Mouse (Mus musculus): ENCODE data around the gene Ccdc110. TPM values are rescaled to one million over a fixed set of nuclear protein-coding genes. Genes with fewer than 3 reads are reported as not detected.

The Ccdc110 gene
- polyA plus RNA-seq, 1 experiment from 2014 or later: 0.12 TPM

- WGBS: 71% methylated on average over 2 of the region's 2 CpGs
- ATAC-seq (replicated peaks): no peak
- H3K36me3 ChIP-seq (replicated peaks): peaks cover 9% of the 10 kb centered on the region
- no peaks in the 10 kb centered on the region for H3K4me1 ChIP-seq
- no peak overlapping the region for H3K4me2 ChIP-seq
- no peak overlapping the region for H3K9ac ChIP-seq
- H3K9me3 ChIP-seq: no peaks in the 10 kb centered on the region
- H3K27ac ChIP-seq: no peak overlapping the region
- no peak overlapping the region for H3K4me3 ChIP-seq
- no peaks in the 10 kb centered on the region for H3K27me3 ChIP-seq (replicated peaks)
Measured at GRCm38 (mm10) chr8:45988189-45988588, 53.8 kb downstream of the Ccdc110 start.

GRCm38 (mm10) chr8:45990631-45991310, 56.4 kb downstream of the Ccdc110 start:
- Histone ChIP-seq H3K9ac (no peak overlapping the region), H3K27ac (no peak overlapping the region), H3K27me3 (replicated peaks) (no peaks in the 10 kb centered on the region), H3K4me3 (no peak overlapping the region), H3K4me2 (no peak overlapping the region), H3K9me3 (no peaks in the 10 kb centered on the region), H3K36me3 (replicated peaks) (peaks cover 16% of the 10 kb centered on the region), H3K4me1 (no peaks in the 10 kb centered on the region)
- WGBS: 95% methylated on average over 4 of the region's 4 CpGs
- no peak for ATAC-seq (replicated peaks)

Other genes with a start within 250 kb of the Ccdc110 start
- 21.2 and 25.9 TPM in 2 replicates for gene Pdlim3, start 49.2 kb upstream of the Ccdc110 start, polyA plus RNA-seq (2015; fragmentation: Nextera tagmentation; extraction: Ambion mirVana)
- 5.5 and 6.5 TPM in 2 replicates for gene 1700029J07Rik, start 40.6 kb downstream of the Ccdc110 start, polyA plus RNA-seq (2015; fragmentation: Nextera tagmentation; extraction: Ambion mirVana)
- 56.0 and 64.0 TPM in 2 replicates for gene Ufsp2, start 40.9 kb downstream of the Ccdc110 start, polyA plus RNA-seq (2015; fragmentation: Nextera tagmentation; extraction: Ambion mirVana)
- 0.52 and 0.66 TPM in 2 replicates for gene Lrp2bp, start 64.7 kb downstream of the Ccdc110 start, polyA plus RNA-seq (2015; fragmentation: Nextera tagmentation; extraction: Ambion mirVana)
- 39.7 and 45.3 TPM in 2 replicates for gene Ankrd37, start 71.1 kb downstream of the Ccdc110 start, polyA plus RNA-seq (2015; fragmentation: Nextera tagmentation; extraction: Ambion mirVana)
- 27.3 and 29.2 TPM in 2 replicates for gene Cfap97, start 217.2 kb downstream of the Ccdc110 start, polyA plus RNA-seq (2015; fragmentation: Nextera tagmentation; extraction: Ambion mirVana)
- gene Snx25, start 217.5 kb downstream of the Ccdc110 start, polyA plus RNA-seq (2015; fragmentation: Nextera tagmentation; extraction: Ambion mirVana): 9.9 and 10.5 TPM in 2 replicates

Data from midbrain, embryonic 15.5 days (tissue).